Comparison of ENCODE assay signal across 19 mouse cellular contexts in the genomic region with DNA sequence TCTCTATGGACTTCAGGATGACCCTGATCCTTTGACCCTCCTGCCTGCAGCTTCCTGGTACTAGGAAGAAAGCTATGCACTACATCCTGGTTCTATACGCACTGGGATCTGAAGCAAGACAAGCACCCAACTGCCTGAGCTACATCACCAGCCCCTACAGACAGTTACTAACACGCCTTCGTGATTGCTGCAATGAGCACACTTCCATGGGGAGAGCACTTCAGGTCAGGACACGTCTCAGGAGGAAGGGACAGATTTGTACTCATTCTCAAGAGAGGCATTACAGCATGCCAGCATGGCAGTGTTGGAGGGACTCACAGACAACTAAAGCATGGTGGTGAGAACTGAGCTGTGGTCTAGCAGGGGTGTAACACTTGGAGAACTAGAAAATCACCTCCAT.
"Had no signal": no experiment of that assay in that cellular context is flagged by ENCODE, and none has a peak within 500 bp of the region (broad histone marks: within the 10 kb centered on the region; RNA-seq: fewer than 3 reads in every experiment).

No protein-coding gene starts in this region.

- DNase-seq: kidney, adult 8-10 months; kidney, postnatal 10 days; kidney, postnatal 36 days; left cerebral cortex, postnatal 4 days; liver, embryonic 13.5 days; lung, adult 2 months; lung, postnatal 36 days; retina, postnatal 1 day; right cerebral cortex, postnatal 25 days; thymus, postnatal 25 days had no signal

- H3K27me3 ChIP-seq: kidney, embryonic 15.5 days; limb, embryonic 13.5 days; liver, embryonic 13.5 days; megakaryocyte, embryonic 14.5 days; midbrain, embryonic 13.5 days; neural tube, embryonic 13.5 days had no signal

- H3K4me2 ChIP-seq: kidney, embryonic 15.5 days; limb, embryonic 13.5 days; liver, embryonic 13.5 days; midbrain, embryonic 13.5 days; neural tube, embryonic 13.5 days had no signal

- H3K27ac ChIP-seq: kidney, embryonic 15.5 days; limb, embryonic 13.5 days; liver, embryonic 13.5 days; midbrain, embryonic 10.5 days; midbrain, embryonic 13.5 days; neural tube, embryonic 13.5 days had no signal

- H3K4me3 ChIP-seq: kidney, embryonic 15.5 days; limb, embryonic 13.5 days; liver, embryonic 13.5 days; megakaryocyte, embryonic 14.5 days; midbrain, embryonic 10.5 days; midbrain, embryonic 13.5 days; myocyte; neural tube, embryonic 13.5 days had no signal

- H3K9me3 ChIP-seq: kidney, embryonic 15.5 days; limb, embryonic 13.5 days; liver, embryonic 13.5 days; megakaryocyte, embryonic 14.5 days; midbrain, embryonic 10.5 days; midbrain, embryonic 13.5 days; neural tube, embryonic 13.5 days had no signal

- H3K9ac ChIP-seq: kidney, embryonic 15.5 days; limb, embryonic 13.5 days; liver, embryonic 13.5 days; midbrain, embryonic 13.5 days; neural tube, embryonic 13.5 days had no signal

- ATAC-seq: intestine, postnatal 0 days; midbrain, embryonic 13.5 days; midbrain, embryonic 16.5 days had no signal

- H3K4me1 ChIP-seq: limb, embryonic 13.5 days; midbrain, embryonic 10.5 days; midbrain, embryonic 13.5 days; neural tube, embryonic 13.5 days had no signal
